Mouse (Mus musculus) G1E (cell line): ENCODE data around the gene Axin1.

Experiments
- CTCF ChIP-seq: IDR thresholded peaks from 2 replicates; pipeline ENCODE4 v1.5.1; 2012; ENCODE audit warnings: low read depth, low read length, inconsistent platforms, mixed read lengths
- GATA1 ChIP-seq: IDR thresholded peaks from 2 replicates; pipeline ENCODE4 v1.6.1; 2012; ENCODE audit warnings: borderline replicate concordance, low read length, inconsistent platforms, mixed read lengths
- GATA2 ChIP-seq: IDR thresholded peaks from 2 replicates; pipeline ENCODE4 v1.6.1; 2012; ENCODE audit warnings: low read depth, low read length, inconsistent platforms, borderline replicate concordance
- POLR2AphosphoS5 ChIP-seq: IDR thresholded peaks from 2 replicates; pipeline ENCODE4 v1.6.1; 2012; ENCODE audit warnings: low read depth, low read length, inconsistent platforms; ENCODE audit not compliant: insufficient replicate concordance
- TAL1 ChIP-seq: conservative IDR thresholded peaks from 2 replicates; pipeline ENCODE4 v1.6.1; 2012; ENCODE audit warnings: low read depth, low read length, inconsistent platforms, mixed read lengths

DNA sequence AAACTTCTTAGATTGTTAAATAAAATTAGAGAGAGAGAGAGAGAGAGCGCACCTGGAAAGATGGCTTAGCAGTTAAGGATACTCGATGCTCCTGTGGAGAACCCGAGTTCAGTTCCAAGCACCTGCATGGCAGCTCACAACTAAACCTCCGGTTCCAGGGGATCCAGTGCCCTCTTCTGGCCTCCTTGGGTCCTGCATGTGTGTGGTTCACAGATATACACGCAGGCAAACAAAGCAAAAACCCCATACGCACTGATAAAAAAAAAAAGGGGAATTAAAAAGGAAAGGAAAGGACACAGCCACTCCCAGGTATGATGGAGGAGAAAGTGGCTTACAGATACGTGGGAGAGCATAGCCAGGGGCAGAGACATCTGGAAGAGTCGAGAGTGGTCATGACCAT lies 94.4 kb downstream of the Axin1 start:
- no peak for TF ChIP-seq POLR2AphosphoS5
- no peak for TF ChIP-seq CTCF
- no peak for TF ChIP-seq TAL1
- no peak for TF ChIP-seq GATA2
- TF ChIP-seq GATA1: no peak
